Mouse (Mus musculus): ENCODE results near the gene Shank1.

DNA sequence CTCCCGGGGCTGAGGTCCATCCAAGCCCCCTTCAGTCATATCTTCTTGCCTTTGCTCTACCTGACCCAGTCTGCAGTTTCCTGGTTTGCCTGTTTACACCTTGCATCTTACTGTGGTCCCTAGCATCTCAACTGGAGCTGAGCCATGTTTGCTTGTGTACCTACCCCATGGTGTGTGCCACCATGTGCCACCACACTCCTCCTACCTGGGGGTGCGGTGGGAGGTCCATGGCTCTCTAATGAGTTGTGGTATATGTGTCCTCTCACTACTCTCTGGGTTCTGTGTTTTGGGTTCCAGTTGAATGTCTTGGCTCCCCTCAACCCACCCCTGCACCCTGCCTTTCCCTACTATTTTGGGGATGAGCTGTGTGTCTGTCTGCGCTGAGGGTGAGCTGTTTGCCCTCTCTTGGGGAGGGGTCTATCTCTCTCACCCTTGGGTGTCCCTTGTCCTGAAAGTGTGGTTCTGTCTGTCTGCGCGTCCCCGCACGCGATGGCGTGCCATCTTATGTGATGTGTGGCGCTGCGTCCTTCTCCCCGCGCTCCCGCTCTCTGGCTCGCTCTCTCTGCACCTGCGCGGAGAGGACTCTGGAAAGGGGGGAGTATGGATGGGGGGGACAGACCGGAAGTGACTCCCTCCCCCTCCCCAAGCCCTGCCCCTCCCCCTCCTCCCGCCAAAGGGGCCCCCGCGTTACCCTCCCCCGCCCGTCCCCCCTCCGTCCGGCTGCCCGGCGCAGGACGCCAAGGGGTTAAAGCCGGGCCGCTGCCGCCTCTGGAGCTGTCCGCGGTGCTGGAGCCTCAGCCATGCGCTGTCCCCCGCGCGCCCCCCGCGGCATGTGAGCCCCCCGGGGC lies 25.2 kb downstream of the Shank1 start:
- TF ChIP-seq MAFK (IDR thresholded peaks at IDR 0.05; ENCODE audit: insufficient read depth, low read depth, low read length): no peak
- no peak for TF ChIP-seq ZC3H11A (IDR thresholded peaks at IDR 0.05; ENCODE audit: borderline replicate concordance, low read depth, low read length)
- TF ChIP-seq ZNF384 (IDR thresholded peaks at IDR 0.05; ENCODE audit: low read depth, low read length): no peak
- TF ChIP-seq CHD2 (IDR thresholded peaks at IDR 0.05; ENCODE audit: low read depth, low read length): no peak
- no peak for TF ChIP-seq HCFC1 (IDR thresholded peaks at IDR 0.05; ENCODE audit: borderline replicate concordance, insufficient read depth, low read length)

Data from ES-E14 (cell line).